Mouse (Mus musculus) kidney, postnatal 36 days (tissue): ENCODE measurements around the gene Gm49322.
"Not testable (repeated sequence)": the region's sequence is repeated elsewhere in the genome, so short reads cannot be mapped to it uniquely, and the experiment has no call there.

Experiments used
- DNase-seq, 2 experiments: peaks; one replicate each; pipeline ENCODE4 v3.0.0; 2021 to 2022; ENCODE audit warnings: mixed read lengths in 2 of 2

Gm49322 gene

DNA sequence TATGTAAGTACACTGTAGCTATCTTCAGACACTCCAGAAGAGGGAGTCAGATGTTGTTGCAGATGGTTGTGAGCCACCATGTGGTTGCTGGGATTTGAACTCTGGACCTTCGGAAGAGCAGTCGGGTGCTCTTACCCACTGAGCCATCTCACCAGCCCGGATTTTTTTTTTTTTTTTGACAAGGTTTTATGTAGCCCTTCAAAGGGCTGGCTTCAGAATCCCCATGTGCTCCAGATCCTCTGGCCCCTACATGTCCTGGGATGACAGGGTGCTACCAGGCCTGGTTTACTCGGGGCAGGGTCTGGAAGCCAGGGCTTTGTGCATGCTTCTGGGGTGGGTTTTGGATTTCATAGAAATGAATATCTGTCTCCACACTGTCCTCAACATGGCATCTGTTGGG, at the start of gene Gm49322:
Gene Gm49322 (plus strand): TSS at position 301 of the 400 bp plus-strand sequence.
- not testable (repeated sequence) for DNase-seq

DNA sequence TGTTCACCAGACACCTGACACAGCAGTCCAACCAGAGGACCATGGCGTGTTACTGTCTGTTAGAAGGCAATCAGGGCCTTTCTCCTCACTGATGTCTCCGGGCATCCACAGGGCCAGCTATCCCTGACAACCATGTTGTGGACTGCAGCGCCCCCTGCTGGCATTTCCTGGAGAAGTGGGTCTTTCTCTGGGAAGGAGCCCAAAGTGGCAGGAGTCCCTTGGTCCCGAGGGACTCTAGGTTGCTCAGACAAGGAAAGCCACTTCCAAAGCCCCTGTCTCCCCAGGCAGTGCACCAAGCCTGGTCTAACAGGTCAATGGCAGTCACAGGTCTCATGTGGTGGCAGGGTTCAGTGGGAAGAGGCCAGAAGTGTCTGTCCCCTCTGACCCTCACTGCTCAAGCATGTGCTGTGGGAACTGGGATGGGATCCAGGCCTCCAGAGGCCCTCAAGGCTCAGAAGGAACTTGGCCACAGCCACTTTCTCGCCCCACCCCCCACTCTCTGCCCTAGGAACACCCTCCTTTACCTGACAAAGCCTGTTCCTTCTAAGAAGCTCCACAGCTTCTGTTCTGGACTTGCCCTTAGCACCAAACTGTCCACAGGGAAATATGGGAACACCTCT, 48.4 kb upstream of the Gm49322 start:
- DNase-seq = peak; percentile 88 to 92

DNA sequence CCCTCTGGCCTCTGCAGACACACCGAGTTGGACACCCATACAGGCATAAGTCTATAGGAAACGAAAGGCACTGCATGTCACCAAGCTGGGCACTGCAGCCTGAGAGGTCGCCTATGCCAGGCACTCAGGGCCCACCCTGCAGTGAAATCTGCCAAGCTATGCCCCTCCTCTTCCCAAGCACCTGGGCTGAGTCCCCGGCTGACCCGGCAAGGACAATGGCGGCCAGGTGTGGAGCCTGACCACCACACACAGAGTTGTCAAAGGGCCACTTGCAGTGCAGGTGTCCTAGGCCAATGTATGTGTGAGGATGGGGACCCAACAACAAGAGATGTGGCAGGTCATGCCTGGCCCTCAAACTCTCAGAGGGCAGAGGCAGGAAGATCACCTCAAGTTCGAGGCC, 46.4 kb upstream of the Gm49322 start:
- no peak for DNase-seq

DNA sequence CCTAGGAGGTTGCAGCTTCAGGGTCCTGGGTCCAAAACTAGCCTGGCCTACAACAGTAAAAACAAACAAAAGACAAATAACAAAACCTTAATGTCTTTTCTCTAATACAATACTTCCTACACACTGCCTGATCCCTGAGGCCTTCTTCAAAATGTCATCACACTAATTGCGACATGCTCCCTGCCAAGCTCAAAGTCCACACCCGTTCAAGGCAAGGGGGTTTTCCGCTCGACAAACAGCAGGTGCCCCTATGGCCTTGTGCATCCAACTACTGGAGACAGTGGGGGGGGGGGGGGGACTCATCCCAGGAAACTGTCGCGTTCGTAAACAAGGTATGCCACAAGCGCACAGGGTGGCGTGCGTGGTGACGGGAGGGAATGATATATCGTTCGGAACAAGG, 45.2 kb upstream of the Gm49322 start:
- DNase-seq = peak; percentile 52 to 56

DNA sequence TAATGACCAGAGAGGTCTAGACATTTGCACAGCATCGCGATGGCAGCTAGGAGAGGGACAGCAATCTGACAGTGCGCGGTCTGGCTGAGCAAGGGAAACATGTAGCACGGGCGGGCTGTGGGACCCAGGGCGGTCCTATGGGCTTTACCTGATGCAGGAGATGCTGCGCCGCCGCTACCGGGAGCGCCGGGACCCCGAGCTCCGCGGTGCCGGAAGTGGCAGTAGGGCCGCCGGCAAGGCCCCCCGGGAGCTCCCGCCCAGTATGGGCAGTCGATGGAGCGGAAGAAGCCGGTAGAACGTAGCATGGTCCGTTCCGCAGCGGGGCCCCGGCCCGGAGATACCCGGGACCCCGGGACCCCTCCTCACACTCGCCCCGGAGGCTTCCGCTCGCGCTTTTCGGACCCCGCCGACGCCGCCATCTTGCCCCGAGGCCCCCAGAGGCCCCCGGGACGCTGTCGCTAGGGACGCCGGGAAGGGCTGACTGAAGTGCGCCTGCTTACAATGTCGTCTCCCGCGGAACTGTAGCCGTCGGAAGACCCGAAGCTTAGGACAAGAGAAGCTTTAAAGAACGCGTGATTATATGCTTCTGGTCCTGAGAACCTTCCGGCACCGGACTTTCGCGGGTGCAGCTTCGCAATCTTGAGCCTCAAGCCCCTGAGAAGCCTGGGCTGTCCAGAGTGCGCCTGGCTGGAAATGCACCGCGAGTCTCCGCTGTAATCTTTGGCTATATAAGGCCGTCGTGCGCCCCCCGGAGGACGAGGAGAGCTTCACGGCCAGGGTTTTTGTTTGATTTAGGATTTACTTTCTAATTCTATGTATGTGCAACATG, 44.5 kb upstream of the Gm49322 start, which contains the start of gene Rexo1:
Gene Rexo1 (minus strand): TSS at position 445 of the 829 bp plus-strand sequence.
- DNase-seq = peak; percentile 96 to 98

DNA sequence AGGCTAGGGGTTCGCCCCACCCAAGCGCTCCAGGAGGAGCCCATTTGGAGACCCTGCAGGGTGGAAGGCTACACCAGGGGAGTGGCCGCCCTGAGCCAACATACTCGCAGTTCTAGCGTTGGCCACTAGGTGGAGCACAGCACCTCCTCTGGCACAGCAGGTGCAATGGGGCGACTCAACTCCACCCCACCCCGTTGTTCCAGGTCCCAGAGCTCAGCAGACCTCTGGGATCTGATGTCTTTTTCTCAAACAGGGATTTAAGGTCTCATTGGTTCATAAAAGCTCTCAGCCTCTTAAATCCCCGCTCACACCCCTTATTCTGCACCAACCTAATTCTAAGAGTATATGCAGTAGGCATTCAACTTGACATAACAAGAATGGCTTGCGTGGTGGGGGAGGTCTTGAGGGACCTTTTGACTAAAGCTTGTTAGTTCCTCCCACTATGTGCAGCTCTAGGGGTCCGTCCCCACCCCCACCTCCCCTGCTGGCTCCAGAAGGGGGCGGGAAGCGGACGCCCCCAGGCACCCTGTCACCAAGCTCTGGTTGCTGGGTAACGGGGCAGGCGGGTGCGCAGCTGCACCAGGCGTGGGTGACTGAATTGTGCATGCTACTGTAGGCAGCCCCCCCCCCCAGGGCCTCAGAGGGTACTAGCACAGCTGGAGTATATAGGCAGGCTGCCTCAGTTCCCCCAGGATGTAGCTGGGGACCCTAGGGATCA, 39.3 kb upstream of the Gm49322 start:
- peak; percentile 83 to 95 for DNase-seq

DNA sequence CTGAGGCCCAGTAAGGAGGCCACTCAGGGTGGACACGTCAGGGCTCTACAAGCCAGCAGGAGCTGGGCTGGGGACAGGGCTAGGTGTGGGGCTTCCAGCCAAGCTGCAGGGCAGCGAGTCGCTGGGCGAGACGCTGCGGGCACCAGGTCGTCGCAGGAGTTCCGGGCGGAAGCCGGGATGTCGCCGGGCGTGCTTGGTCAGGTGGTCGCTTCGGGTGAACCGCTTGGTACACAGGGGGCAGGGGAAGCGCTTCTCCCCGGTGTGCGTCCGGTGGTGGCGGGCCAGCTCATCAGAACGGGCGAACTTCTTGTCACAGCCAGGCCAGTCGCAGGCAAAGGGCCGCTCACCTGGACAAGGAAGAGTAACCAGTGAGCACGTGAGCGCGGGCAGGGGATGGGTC, 36.9 kb upstream of the Gm49322 start:
- no peak for DNase-seq

DNA sequence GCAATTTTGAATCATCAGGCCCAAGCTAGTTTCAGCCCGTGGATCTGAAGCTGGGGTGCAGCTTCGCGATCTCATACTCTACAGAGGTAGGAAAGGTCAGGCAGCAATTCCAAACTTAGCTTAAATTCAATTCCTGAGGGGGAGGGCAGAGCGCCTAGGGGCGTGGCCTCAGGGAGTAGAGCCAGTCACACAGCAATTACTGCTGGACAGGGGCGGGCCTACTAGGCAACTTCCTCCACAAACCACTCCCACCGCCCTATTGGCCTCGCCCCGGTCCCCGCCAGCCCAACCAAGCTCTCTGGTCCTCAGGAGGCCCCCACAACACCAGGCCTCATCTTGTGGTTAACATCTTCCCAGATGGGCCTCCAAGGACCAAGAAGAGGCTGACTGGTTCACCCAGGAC, 36.2 kb upstream of the Gm49322 start:
- peak; percentile 69 to 80 for DNase-seq

DNA sequence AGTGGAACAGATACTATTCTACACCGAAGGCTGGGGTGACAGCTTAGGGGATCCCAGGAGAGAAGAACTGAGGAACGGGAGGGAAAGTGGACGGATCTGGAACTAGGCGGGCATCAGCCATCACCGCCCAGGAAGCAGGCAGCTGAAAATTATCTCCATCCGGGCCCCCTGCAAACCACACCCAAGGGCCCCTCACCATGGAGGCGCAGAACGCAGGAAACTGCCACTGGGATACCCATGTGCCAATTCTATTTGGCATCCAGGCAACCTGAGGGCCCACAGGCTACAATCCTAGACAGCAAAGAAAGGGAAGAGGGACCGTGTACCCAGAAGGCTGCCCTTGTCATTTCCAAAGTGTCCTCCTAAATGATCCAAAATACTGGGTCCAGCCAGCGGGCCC, 35.4 kb upstream of the Gm49322 start:
- DNase-seq = no peak

DNA sequence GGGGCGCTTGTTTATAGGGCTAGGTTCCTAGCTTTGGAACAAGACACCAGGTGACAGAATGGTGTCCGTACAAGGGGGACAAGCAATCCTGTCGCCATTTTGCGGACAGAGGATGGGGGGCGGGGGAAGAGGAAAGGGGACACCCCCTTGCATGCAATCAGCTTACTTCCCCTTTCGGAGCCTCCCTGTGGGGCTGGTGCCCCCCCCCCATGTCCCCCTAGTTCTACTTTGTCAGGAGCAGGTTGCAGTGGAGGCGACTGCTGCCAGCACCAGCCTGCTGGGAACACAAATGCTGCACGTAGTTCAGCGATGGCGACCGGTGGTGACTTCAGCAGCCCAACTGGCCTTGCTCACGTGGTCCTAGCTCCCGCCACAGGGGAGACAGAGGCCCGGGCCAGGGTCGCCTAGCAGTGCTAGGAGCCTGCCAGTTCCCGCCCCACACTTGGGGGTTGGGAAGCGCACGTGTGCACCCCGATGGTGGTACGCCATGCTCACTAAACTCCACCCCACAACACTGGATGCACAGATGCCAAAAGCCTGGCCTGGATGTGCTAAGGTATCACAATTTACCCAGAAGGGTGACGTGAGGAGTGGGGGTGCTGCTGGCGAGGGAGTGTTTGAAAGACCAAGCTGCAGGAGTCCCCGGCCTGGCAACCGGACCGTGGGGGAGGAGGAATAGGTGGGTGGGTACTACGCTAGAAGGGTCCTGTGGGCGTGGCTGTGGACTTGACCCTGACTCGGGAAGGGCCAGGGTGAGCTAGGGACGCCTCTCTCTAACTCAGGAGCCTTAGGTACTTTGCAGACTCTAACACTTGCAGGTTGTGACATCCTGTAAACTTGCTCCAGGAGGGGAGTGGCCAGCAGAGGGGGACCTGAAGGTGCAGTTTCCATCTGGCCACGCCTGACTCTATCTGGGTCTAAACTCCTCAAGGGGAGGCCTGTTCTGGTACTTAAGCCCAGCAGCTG, 34.7 kb upstream of the Gm49322 start:
- no peak for DNase-seq

DNA sequence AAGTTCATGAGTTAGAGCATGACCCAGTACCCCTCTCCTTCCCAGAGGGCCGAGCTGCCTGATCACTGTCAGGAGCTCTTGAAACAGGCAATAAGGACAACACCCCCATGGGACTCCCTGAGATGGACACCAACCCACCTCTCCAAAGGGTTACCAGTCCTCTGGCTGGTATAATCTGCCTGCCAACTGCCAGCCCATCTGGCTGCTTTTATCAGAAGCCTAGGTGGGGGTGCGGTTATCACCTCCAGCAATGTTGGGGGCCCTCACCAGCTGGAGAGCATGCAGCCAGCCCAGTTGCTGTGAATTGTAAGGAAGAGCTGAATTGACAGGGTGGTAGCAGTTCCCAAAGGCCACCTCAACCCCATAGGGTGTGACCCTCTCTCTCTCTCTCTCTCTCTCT, 33.3 kb upstream of the Gm49322 start:
- DNase-seq = no peak

DNA sequence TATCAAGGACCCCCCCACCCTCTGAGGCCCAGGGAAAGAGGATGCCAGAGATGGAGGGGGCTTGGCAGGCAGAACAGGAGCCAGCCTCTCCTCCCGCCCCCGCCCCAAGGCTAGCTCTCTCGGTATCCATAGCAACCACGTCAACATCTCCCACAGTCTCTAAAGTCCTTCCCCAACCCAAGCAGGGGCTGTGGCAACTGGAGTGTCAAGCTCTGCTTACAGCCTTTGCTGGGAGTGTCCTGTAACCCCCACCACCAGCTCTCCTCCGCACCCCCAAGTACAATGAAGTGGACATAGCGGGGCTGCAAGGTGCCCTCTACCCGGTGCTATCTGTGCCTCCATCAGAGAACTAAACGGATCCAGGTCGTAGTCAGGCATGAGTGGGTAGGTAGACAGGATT, 31.9 kb upstream of the Gm49322 start:
- DNase-seq = no peak

DNA sequence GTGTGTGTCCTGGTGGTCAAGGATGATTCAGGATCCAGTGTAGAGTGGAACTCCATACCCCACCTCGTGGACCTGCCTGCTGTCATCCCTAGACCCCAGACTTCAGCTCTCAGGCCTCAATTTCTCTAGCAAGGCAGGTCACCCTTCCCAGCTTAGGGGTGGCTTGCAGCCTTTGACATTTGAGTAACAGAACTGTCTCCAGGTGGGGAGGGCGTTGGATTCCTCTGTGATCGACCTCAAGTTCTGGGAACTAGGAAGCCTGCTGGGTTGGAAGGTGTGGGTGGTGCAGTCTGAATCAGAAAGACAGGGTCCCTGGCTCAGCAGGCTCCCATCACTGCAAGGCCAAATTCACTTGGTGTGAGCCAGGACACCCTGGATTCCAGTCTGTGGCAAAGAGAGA, 30.9 kb upstream of the Gm49322 start:
- DNase-seq = no peak

DNA sequence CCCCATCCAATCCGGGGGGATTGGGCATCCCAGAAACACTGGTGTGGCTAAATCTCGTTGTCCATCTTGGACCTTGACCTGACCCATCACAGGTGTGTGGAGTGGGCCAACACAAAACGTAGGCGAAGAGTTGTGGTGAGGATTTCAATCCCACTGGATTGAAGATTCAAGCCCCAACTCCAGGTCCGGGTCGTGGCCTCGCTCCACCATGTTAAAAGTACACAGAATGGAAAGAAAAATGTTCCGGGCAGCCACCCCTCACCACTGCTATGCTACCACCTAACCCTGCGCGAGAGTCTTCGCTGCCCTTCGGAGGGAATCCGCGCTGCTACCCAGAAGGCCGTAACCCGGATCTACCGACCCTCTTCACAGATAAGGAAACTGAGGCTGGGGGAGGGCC, 29.9 kb upstream of the Gm49322 start:
- no peak for DNase-seq

DNA sequence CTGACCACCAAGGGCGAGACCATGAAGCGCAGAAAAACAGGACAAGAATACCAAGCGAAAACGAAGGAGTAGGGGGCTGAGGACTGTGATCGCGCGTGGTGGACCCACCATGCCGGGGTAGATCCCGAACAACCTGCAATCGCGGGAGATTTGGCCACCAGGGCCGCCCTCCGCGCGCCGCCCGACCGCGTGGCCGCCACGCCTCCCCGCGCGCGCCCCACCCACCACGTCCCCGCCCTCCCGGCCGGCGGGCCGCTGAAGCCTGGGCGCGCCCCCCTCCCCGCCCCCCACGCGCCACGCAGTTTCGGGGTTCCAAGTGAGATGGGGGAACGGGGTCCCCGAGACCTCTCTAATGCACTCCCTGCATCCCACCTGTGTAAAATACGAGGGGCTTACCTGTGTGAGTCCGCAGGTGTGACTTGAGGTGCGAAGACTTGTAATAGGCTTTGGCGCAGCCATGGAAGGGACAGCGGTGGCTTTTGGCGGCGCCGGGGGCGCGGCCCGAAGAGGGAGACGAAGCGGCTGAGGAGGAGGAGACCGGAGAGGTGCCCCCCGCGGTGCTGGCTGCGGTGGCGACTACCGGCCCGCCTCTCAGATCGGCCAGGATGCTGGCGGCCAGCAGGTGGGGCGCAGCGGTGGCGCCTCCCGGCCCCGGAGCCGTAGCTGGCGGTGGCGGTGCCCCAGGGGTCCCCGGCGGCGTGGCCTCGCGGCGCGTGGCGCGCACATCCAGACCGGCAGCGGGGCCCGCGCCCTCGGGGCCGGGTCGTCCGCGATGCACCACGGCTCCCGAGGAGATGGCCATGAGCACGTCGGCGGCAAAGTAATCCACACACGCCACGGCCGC, 29.2 kb upstream of the Gm49322 start:
- peak in 1 of 2 experiments; percentile 80 for DNase-seq

DNA sequence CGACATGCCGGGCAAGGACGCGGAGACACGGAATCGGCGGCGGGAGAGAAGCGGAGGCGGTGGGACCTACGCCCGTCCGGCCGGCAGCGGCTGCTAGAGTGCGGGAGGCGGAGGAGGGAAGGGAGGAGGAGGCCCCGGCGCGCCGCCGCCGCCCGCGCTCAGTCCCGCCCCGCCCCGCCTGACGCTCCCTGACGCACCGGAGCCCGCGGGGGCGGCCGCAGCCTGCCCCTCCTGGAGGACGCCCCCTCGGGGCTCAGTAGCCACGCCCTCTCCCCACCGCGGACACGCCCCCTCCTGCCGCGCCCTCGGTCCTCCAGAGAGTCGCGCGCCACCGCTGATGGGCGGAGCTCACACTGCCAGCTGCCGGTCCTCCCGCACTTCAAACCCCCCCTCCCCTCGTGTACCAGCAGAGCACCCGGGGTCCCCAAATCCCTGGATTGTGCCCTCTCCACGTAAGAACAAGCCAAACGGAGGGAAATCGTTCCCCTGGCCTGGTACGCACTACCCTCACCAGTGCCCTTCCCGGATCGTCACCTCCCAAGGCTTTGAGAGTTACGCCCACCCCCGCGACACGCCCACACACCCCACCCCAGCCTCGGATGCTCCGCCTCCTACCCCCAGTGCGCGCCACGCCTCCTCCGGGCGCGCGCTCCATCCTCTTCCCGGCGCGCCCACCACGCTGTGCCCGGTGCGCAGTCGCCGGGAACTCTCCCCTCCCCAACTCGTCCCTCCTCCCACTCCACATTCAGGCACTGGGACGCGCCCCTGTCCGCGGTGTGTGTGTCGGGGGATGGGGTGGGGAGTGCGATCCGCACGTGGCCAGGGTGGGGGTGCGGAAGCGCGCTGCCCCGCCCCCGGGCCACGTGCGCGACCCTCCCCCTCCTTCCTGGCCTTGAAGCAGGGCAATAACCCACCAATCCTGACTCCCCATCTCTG, 28.4 kb upstream of the Gm49322 start, which contains the start of gene Klf16:
Gene Klf16 (minus strand): TSS at position 127 of the 936 bp plus-strand sequence.
- peak; percentile 98 to 99 for DNase-seq

DNA sequence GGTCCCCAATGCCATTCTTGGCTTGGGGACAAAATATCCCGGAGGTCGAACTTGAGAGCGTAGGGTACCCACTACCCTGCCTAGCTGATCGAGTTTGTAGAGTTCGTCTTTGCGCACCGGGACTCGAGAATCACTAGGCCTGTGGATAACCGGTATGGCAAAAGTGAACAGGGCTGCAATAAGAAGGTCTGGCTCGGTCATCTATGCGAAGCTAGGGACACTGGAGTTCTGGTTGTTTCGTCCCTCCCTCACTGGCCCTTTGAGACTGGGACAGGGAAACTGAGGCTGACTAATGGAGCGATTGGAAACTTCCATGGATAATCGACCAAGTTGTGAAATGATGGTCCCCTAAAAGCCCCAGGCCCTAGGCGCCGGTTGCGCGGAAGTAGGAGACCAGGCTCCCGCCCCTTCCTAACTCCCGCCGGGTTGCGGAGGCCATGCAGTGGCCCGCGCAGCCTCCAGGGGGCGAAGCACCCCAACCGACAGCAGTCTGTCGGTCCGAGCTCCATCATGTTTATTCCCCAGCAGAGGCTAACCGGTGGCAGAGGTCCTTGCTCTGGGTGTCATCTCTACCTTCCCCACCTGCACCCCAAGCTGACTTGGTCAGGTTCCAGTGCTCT, 27.6 kb upstream of the Gm49322 start:
- DNase-seq = peak; percentile 83 to 91

DNA sequence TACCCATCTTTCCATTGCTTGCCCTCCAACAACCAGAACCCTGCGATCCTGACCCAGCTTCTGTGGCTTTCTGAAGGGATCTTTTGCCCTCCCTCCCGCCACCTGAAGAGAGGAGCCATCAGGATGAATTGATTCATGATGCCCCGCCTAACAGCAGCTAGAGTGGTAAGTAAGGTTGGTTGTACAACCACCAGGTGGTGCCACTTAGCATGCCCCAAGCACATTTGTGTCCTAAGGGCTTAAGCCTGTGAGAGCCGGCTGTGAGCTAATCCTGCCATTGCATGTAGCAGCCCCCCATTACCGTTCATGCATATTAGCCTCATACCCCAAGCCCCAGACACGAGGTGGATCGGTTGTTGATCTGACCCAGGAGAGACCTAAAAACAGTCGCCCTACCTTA, 26.9 kb upstream of the Gm49322 start:
- DNase-seq = peak; percentile 73 to 80

DNA sequence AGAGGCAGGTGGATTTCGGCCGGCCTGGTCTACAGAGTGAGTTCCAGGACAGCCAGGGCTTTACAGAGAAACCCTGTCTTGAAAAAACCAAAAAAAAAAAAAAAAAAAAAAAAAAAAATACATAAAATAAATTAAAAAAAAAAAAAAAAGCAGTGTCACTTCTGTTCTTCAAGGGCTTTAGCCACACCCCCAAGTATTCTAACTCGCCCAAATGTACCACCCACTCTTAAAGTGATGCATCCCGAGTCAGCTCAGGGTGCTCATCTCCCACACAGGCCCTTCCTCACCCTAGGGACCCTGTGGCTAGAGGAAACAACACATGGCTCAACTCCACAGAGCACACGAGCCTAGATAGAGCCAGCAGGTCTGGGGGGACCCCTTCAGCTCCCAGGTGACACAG, 22.8 kb upstream of the Gm49322 start:
- no peak for DNase-seq

DNA sequence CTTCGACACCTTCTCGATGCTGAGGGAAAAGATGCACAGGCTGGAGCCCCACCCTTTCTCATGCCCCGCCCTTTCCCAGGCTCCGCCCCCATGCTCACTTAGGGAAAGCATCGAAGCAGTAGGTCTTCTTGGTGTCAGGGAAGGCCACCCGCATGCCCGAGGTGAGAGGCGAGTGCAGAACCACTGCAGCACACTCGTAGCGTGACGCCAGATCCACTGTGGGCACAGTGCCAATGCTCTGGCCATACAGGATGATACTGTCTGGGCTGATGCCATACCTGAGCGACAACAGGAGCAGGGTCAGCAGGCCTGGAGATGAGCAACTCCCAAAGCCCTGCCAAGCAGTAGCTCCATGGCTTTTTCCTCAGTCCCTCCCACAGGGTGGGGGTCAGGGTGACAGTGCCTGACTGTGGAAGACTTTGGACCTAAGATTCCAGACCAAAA, 21.8 kb upstream of the Gm49322 start:
- peak; percentile 80 for DNase-seq
